Comparison of ENCODE assay signal across 8 mouse cellular contexts in the genomic region with DNA sequence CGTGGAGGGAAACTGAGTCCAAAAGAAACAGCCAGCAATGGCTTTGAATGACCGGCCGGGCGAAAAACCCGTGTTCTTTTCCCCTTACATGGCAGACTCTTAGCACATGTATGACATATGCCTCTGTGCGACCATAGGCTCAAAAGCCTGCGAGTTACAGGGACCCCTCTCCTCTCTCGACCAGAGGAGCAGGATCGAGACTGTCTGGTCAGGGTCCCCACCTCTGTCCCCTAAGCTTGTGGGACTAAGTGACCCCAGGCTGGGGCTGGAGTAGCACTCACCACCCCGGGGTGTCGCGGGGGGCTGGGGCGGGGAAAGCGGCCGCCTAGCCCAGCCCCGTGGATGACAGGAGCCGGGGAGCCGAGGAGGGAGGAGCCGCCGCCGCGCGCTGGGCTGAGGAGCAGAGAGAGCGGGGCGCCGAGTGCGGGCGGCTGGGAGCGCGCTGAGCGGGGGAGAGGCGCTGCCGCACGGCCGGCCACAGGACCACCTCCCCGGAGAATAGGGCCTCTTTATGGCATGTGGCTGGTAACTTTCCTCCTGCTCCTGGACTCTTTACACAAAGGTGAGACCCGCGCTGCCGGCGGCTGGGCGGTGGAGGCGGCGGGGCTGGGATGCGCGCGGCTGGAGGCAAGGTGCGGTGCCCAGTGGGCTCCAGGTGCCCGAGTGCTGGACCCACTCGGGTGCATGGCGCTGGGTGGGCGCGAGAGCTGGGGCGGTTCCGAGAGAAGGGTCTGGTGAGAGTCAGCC. TPM values are rescaled to one million over a fixed set of nuclear protein-coding genes. Genes with fewer than 3 reads are reported as not detected.
DNase-seq lines count a peak whose midpoint lies in the region; ATAC-seq lines count a peak whose summit lies in the region.

No protein-coding gene starts in this region.

- H3K27me3 ChIP-seq in forebrain, embryonic 16.5 days (replicated peaks; ENCODE audit: control insufficient read depth, insufficient read depth, low read length) = no peaks in the 10 kb centered on the region; the same call in 1 of the 2 replicates
- H3K27me3 ChIP-seq in limb, embryonic 12.5 days = peaks cover 88% of the 10 kb centered on the region

- peak; percentile 64 to 70 for DNase-seq in left cerebral cortex, adult 18-20 months (ENCODE audit: low spot score in 2 of 2)
- no peak for DNase-seq in left cerebral cortex, adult 9 months (ENCODE audit: low spot score in 2 of 2)
- peak; percentile 64 for DNase-seq in cerebellum, adult 9-11 months
- peak; percentile 71 for DNase-seq in right cerebral cortex, postnatal 25 days
- no peak for DNase-seq in thymus, adult 18-20 months
- no peak for DNase-seq in heart, adult 9 months (ENCODE audit: low spot score in 2 of 2)

- H3K4me2 ChIP-seq in forebrain, embryonic 16.5 days (ENCODE audit: low read length) = peak overlapping the region; percentile 79
- peak overlapping the region; percentile 84 for H3K4me2 ChIP-seq in limb, embryonic 12.5 days

- no peaks in the 10 kb centered on the region for H3K36me3 ChIP-seq in forebrain, embryonic 16.5 days (ENCODE audit: control insufficient read depth, insufficient read depth)
- H3K36me3 ChIP-seq in limb, embryonic 12.5 days = no peaks in the 10 kb centered on the region

- peak; percentile 70 for ATAC-seq in forebrain, embryonic 16.5 days
- ATAC-seq in limb, embryonic 12.5 days (ENCODE audit: insufficient number of reproducible peaks, insufficient read depth, low FRiP score, low TSS enrichment, low read depth) = 0 out of 2 replicates have a peak, but pooled peaks have one; percentile 10

- H3K4me1 ChIP-seq in forebrain, embryonic 16.5 days (replicated peaks; ENCODE audit: control insufficient read depth, insufficient read depth, low read length) = peaks cover 44% of the 10 kb centered on the region
- H3K4me1 ChIP-seq in limb, embryonic 12.5 days (replicated peaks) = peaks cover 15% of the 10 kb centered on the region

- peak overlapping the region; percentile 96 for H3K27ac ChIP-seq in forebrain, embryonic 16.5 days (ENCODE audit: low read length)
- H3K27ac ChIP-seq in limb, embryonic 12.5 days = no peak overlapping the region

- H3K4me3 ChIP-seq in forebrain, embryonic 16.5 days (replicated peaks; ENCODE audit: low read length) = peak overlapping the region; percentile 85
- peak overlapping the region; percentile 44 for H3K4me3 ChIP-seq in limb, embryonic 12.5 days (replicated peaks)

- WGBS in forebrain, embryonic 16.5 days = under 1% methylated on average over 54 of the region's 54 CpGs
- whole genome bisulfite sequencing in limb, embryonic 12.5 days = 2% methylated on average over 48 of the region's 54 CpGs

- H3K9me3 ChIP-seq in forebrain, embryonic 16.5 days (ENCODE audit: control insufficient read depth, low read length) = no peaks in the 10 kb centered on the region
- no peaks in the 10 kb centered on the region for H3K9me3 ChIP-seq in limb, embryonic 12.5 days

- peak overlapping the region; percentile 90 for H3K9ac ChIP-seq in forebrain, embryonic 16.5 days (replicated peaks; ENCODE audit: low read depth, low read length)
- peak overlapping the region; percentile 51 for H3K9ac ChIP-seq in limb, embryonic 12.5 days (replicated peaks)

RNA-seq across cellular contexts. Expression of a gene that starts 3.7 kb away (rescaled TPM):
- total RNA-seq in left cerebral cortex, adult 18-20 months (2021) = 10 to 100 TPM; 47.7 to 48.3 TPM
- 27.9 and 28.0 TPM in 2 replicates for polyA plus RNA-seq in forebrain, embryonic 16.5 days (2015; fragmentation: Nextera tagmentation; extraction: Ambion mirVana)
- 0.83 and 0.84 TPM in 2 replicates for polyA plus RNA-seq in limb, embryonic 12.5 days (2016; fragmentation: Nextera tagmentation; extraction: Ambion mirVana)

RNA-seq across cellular contexts. Expression of a gene that starts 30.7 kb away (rescaled TPM):
- total RNA-seq in left cerebral cortex, adult 18-20 months (2021) = 1 to 10 TPM; 8.0 to 8.2 TPM
- 6.6 and 8.7 TPM in 2 replicates for polyA plus RNA-seq in forebrain, embryonic 16.5 days (2015; fragmentation: Nextera tagmentation; extraction: Ambion mirVana)
- polyA plus RNA-seq in limb, embryonic 12.5 days (2016; fragmentation: Nextera tagmentation; extraction: Ambion mirVana) = 1.9 and 2.2 TPM in 2 replicates

Comparison
In these comparisons a context has a peak if more than half of its experiments do, and no peak if none do; other contexts are left out.
1. DNase-seq: peak in left cerebral cortex, adult 18-20 months (2 of 2), cerebellum, adult 9-11 months (single experiment) and right cerebral cortex, postnatal 25 days (single experiment); none in left cerebral cortex, adult 9 months (0 of 2), thymus, adult 18-20 months (0 of 2) and heart, adult 9 months (0 of 2).
2. RNA of a gene that starts 3.7 kb away (polyA plus RNA-seq): 27.9 to 28.0 TPM in forebrain, embryonic 16.5 days; 0.83 to 0.84 TPM in limb, embryonic 12.5 days; every median in the first group is over 10 times any median in the second.